Mouse (Mus musculus) adrenal gland, adult (tissue): ENCODE measurements around the gene Txnrd2.
A peak's percentile ranks its signal among the peaks of the same experiment; 100 is the strongest.

Experiments used
- DNase-seq, 2 experiments: peaks; one replicate each; pipeline ENCODE4 v3.0.0; 2022 to 2023; ENCODE audit warnings: low spot score in 1 of 2; ENCODE audit not compliant: inconsistent age in 2 of 2

The Txnrd2 gene

DNA sequence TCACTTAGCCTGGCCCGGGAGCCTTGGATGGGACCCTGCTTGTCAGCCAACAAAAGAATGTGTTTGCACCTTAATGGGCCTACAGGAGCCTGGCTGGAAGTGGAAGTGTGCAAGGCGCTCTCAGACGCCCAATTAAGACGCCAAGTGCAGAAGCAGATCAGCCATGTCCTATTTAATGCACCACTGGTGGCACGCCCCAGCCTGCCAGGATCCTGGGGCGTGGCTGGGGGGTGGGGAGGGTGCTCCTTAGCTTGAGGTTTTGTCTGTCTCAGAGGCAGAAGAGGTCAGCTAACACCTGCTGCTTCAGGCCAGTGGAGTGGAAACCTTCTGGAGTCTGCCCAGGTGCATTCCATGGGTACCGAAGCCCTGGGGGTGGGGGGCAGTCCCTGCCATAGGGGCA, 53.5 kb downstream of the Txnrd2 start:
- DNase-seq = no peak

DNA sequence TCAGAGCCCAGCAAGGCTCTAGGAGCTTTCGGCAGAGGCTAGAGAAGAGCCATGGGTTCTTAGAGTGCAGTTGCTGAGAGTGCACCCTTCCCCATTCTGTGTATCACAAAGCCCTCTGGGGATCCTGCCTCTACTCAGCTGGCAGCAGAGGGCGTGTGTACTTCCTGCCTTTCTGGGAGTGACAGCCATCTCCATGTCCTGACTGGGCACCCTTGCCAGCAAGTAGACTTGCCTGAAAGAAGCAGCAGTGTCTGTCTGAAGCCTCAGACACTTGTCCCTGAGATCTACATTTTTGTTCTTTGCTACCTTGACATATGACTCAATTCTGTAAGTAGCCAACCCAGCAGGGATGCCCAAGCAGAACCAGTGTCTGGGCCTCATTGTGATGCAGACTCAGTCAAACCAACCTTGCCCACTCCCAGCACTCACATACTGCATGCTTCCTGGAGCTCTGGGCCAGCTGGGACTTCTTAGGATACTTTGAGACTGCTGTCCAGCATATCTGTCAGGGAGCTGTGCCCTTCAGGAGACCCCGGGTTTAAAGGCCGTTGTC, 54.8 kb downstream of the Txnrd2 start:
- peak; percentile 49 to 77 for DNase-seq

DNA sequence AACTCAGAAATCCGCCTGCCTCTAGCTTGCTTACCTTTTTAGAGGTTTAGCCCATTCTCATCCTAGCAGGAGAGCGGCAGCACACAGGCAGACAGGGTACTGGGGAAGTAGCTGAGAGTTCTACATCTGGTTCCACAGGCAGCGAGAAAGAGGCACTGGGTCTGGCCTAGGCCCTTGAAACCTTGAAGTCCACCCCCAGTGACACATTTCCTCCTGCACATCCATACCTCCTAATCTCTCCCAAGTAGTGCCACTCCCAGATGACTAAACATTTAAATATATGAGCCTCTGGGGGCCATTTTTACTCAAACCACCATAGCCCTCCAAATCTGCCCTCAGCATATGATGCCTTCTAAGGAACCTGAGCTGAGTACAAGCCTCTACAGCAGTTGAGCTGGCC, 56.2 kb downstream of the Txnrd2 start:
- DNase-seq = no peak

DNA sequence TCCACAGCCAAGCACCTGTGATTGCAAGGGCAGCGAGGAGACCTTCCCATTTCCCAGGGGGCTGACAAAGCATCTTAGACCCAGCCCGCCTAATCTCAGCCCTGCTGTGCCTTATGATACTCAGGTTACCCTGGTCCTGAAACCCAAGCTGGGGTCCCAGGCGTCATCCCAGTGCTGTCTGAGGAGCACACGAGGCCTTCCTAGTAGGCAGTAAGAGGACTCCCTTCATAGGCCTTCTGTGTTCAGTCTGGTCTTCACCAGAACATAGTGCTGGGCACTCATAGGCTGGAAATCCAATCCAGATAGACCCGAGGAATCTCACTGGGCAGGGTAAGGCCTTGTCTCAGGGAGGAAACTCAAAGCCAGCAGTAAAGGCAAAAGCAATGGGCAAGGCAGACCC, 57.7 kb downstream of the Txnrd2 start:
- DNase-seq = no peak

DNA sequence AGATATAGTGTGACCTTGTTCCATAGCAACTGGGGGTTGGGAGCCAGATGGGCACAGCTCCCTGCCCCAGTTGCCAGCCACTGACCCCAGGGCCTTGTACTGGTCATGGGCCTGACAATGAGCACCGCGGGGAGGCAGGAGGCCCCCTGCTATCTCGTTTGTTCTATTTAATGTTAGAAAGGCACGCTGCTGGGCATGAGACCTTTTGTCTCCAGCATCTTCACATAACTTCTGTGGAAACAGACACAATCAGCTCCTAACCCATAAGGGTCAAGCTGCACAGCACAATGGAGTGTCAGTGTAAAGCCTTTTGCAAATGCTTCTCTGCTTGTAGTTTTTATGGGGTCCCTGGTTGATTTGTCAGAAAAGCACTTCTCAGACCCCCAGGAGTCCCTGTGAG, 58.2 kb downstream of the Txnrd2 start:
- no peak for DNase-seq

DNA sequence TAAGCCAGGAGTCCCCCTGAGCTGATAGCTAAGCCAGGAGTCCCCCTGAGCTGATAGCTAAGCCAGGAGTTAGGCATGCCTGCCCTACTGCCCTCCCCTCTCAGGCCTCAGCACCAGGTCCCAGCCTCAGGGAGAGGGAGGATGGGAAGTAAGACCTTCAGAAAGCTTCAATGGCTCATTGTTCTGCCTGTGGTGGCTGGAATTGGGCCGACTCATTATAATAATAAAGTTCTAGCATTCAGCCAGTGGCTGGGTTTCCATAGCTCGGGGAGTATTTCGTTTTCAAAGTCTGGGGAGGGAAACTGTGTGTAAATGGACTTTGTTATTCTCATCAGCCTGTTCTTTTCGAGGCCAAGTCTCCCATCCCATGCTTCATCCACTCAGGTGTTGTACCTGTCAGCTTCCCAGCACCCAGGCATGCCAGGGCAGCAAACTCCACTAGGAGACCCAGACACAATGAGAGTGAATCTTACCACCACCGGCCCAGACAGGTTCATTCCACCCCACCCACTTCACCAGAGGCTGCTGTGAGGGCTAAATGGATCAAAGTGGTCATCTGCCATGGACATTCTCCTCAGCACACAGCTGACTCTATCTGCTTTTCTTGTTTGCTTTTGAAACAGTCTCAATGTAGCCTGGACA, 58.7 kb downstream of the Txnrd2 start:
- no peak for DNase-seq

DNA sequence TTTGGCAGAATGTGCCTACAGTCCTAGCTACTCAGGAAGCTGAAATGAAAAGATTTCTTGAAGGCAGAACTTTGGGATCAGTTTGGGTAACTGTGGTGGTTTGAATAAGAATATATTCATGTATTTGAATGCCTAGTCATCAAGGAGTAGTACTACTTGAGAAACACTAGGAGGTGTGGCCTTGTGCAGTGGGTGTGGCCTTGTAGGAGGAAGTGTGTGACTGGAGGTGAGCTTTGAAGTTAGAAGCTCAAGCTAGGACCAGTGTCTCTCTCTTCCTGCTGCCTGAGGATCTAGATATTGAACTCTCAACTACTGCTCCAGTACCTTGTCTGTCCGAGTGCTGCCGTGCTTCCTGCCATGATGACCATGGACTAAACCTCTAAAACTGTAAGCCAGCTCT, 59.9 kb downstream of the Txnrd2 start:
- DNase-seq = no peak

DNA sequence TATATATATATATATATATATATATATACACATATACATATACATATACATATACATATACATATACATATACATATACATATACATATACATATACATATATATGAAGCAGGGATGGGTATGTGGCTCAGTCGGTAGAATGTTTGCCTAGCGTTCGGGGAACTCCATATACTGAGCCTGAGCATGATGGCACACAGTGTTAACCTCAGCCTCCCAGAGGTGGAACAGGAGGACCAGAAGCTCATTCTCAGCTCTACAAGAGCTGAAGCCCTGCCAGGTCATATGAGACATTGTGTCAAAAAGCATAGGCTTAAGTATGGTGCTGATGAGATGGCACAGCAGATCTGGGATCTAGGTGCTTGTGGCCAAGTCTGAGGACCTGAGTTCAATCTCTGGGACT, 64.1 kb downstream of the Txnrd2 start:
- no peak for DNase-seq

DNA sequence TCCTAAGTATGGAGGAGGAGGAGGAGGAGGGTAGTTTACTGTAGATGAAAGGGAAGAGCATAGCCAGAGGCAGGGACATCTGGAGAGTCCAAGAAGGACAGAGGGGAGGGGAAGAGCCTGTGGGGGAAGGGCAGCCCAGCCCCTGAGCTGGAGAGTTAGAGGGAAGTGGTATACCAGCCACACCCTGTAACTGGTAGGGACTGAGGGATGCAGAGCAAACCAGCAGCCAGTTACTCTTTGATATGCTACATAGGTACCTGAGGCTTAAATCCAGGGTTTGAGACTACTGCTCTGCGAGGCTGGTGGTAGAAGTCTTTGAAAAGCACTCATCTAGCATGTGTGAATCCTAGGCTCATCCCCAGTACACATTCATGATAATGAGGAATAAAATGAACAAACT, 64.7 kb downstream of the Txnrd2 start:
- no peak for DNase-seq

DNA sequence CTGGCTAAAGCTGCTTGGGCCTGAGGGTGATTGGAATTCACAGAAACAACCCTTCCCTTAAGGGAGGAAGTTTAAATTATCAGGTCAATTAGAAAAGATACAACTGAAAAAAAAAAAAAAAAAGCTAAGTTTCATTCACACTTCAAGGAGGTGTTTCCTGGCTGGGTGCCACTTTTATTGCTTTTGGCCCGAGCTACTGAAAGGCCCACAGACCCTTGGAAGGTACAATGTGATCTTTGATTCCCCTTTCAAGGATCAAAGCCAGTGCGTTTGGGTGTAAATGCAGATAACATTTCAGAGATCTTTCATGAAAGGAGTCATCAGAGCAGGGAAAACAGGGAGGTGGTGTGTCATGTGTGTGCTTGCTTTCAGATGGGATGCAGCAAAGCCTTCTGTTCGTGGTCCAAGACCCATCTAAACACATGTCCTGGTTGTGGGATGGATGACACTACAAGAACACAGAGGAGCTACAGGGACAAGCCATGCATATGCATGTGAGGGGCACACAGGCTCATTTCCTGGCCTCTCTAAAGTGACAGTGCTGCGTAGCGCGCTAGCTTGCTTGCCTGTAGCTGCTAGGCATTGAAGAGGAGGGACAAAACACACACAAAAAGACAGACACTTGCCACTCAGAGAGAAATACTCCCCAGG, 71.8 kb downstream of the Txnrd2 start:
- peak in 1 of 2 experiments; percentile 19 for DNase-seq

DNA sequence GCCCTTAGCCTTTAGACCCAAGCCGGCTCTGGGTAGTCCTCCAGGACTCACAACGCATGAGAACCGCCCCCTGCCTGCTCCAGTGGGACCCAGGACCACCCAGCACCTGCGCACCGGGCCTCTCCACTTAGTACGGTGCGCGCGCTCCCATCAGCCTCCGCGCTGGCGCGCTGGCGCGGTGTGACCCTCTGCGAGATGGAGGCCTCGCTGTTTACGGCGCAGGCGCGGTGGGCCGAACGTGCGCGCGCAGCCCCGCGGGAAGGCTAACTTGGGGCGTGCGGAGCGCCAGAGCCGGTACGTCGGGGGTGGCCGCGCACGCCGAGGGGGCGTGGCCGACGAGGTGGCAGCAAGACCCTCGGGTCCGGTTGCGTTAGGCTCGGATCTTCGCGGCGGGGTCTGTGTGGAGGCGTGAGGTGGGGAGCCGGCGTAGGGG, 72.4 kb downstream of the Txnrd2 start, which contains the start of the genes Gnb1l and Rtl10:
Gene Gnb1l (plus strand): TSS at position 156 of the 433 bp plus-strand sequence.
Gene Rtl10 (plus strand): TSS at position 344 of the 433 bp plus-strand sequence.
- DNase-seq = peak; percentile 96 to 98

DNA sequence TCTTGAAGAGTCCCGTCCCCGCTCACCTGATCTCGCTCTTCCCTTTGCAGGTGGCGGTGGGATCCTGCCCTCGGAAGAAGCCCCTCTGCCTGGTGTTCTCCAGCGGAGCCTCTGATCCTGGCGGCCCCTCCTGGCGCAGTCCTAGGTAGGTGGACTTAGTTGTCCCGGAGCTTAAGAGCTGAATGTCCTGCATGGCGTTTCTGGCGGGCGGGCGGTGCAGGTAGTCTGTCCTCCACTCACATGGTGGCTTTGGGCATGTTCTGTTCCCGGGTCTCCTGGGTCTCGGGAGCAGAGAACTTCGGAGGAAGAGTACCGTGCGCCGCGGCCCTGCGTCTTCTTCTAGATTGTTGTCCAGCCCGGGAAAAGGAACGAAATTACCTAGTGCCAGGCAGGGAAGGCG, 72.8 kb downstream of the Txnrd2 start:
- peak in 1 of 2 experiments; percentile 81 for DNase-seq

DNA sequence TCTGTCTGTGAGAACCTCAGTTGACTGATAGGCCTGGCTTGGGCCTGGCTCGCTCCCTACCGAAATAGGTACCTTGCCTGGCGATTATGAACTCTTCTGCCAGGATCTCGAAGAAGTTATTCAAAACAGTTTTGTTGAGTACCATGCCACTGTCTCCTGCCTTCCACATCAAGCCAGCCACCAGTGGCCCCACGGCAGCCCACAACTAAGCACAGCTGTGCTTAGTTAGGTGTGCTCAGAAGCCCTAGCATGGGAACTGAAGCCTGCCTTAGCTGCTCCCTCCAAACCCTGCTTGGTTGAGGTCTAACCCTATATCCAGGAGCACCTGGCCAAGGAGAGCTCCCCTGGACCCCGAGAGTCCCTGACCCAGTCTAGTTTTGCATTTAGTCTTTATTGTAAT, 75.3 kb downstream of the Txnrd2 start:
- no peak for DNase-seq

DNA sequence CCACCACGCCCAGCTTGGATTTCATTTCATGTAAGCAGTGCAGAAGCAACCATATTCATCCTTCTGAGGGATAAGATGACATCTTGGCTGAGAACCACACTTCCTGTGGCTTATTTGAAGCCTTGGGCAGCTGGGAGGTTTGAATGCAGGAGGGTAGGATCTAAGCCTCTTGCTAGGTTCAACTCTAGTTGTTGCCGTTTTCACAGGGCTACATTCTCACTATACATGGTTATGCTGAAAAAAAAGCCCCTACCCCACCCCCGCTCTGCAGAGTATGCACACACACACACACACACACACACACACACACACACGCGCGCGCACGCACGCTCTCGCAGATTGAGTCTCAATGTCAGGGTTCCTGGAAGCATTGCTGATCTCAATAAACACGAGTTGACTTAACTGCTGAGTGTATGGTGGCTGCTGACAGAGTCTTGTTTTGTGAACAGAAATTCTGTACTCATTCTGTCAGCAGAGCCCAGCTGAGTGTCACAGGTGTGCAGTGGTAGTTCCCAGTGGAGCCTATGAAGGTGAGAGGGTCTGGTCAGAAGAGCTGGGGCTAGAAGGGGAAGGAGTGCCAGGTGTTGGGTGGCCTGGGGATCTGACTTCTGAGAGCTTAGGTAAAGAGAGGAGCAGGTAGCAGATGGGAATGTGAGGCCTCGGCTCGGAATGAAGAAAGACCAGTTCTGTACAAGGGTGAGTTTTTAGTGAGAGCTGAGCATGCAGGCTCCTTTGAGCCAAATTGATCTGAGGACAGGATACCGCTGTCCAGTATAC, 77.6 kb downstream of the Txnrd2 start:
- no peak for DNase-seq

DNA sequence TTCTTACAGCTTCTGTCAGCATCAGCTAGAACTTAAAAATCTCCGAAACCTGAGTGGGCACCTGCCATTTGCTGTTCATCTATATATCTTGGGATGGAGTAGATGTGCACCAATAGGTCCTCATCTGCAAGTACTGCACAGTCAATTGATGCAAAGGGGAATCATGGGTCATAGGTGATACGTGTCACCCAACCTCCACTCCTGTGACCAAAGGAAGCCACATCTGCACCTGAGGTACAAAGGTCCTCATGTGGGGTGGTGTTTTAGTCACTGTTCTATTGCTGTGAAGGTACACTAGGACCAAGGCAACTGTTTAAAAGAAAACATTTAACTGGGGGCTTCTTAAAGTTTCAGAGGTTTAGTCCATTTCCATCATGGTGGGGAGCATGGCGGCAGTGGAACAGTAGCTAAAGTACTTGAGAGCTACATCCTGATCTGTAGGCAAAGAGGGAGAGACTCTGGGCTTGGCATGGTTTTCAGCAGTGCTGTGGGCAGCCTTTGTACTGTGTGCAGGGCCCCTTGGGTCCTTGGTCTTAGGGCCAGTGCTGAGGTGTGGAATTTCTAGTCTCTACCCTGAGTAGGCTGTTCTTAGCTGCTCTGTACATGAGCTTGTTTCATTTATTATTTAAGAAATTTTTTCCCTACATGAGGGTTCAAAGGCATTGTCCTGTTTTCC, 80.5 kb downstream of the Txnrd2 start:
- DNase-seq = no peak

DNA sequence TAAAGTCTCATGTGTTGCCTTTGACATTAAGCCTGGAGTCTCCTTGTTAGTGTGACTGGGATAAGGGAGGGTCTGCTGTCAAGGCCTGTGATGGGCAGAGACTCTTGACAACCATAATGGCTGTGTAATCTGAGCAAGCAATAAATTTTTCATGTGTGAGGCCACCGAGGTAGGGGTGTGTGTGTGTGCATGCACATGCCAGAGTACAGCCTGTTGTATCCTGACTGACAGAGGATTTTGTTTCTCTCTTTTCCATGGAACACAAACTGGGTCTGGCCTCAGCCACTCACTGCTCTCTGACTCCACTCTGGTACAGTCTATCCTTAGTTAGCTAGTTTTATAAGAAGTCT, 81.0 kb downstream of the Txnrd2 start:
- DNase-seq = no peak

DNA sequence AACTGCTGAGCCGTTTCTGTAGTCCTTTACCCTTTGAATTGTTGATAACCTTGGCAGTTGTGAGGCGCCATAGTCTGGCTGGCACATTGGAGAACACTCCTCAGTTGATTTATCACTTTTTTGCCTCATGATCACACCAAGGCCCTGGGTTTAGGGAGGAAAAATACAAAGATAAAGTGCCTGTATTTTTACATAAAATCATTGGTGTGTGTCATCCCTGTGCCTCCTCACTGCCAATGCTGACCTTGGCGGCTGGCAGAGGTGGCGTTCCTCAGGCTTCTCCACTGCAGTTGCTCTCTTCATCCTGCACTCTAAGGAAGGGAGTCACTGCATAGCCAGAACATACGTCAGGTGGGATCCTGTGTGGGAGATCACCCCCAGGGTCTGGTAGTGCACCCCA, 85.6 kb downstream of the Txnrd2 start:
- DNase-seq = peak; percentile 56 to 72

DNA sequence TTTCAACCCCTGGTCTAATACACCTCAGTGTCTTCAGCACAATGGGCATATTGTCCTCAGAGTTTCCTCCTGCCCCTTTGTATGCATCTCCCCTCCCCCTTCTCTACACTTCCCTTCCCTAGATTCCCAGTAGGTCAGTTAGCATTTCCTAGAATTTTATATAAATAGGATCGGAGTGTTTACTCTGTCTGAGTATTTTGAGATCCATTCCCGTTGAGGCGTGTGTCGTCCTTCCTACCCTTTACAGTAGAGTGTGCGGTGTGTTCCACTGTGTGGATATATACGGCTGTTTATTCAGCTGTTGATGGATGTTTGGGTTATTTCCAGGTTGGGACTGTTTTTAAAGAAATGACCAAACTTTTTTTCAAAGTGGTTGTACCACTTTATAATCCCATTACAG, 87.3 kb downstream of the Txnrd2 start:
- DNase-seq = no peak

DNA sequence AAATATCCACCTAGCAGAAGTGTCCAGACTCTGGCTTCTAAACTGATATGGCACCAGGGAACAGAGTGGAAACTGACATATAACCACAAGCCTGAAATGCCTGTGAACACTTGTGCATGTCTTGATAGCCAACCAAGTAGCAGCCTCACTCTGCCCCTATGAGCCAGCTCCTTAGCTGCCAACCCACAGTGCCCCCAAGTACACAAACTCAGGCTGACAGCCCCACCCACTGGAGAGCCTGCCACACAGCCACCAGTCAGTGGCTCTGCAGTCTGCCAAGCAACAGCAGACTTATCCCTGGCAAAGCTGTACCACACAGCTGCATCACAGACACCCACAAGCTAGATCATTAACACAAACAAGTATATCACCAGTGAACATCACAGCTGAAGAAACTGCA, 91.9 kb downstream of the Txnrd2 start:
- no peak for DNase-seq

DNA sequence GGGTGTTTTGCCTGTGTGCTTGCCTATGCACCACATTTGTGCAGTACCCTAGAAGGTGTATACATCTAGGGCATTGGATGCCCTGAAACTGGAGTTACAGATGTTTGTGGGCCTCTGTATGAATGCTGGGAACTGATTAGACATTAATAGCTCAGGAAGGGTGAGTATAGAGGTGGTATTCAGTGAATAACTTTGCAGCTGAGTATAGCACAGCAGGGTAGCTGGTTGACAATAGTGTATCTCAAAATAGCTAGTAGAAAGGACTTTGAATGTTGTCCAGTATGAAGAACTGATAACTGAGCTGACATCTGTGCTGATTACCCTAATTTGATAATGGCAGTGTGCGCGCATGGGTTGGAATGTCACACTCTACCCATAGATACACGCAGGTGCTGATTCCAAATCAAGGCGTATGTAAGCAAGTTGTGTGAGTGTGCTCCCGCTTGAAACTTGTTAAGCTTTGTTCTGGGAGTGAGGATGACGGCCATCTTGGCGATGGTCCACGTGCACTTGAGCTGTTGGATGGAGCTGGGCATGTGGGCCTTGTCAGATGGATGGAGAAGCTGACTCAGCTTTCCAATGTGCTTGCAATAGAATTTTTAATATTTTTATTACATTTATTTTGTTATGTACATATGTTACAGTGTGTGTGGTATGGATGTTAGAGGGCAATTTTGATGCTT, 97.5 kb downstream of the Txnrd2 start:
- no peak for DNase-seq

DNA sequence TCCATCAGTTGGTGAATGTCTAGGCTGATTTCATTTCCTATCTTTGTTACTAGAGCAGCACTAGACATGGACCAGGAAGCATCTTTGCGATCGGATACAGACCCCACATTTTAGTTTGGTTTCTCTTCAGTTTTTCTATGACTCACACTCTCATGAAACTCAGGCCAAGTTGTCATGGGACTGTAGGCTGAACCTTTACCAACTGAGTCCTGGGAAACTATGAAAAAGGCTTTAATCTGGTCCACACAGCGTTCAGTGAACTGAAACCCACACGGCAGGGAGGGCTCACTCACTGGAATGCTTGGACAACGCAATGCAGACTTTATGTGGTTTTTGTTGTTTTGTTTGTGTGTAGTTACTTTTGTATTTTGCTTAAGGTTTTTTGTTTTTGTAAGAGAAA, 102.5 kb downstream of the Txnrd2 start:
- DNase-seq = no peak
